Mouse (Mus musculus) hindbrain, embryonic 14.5 days (tissue): ENCODE data around the gene Mmrn1. TPM values are rescaled to one million over a fixed set of nuclear protein-coding genes. Genes with fewer than 3 reads are reported as not detected.

ENCODE experiments used
- ATAC-seq: fragments of 200-750 bp; cut with Nextera tagmentation; 2 replicates; pipeline ENCODE4 v1.8.0; 2017; ENCODE audit warnings: moderate number of reproducible peaks, mild to moderate bottlenecking, moderate TSS enrichment, moderate library complexity; ENCODE audit not compliant: low FRiP score
- DNase-seq: peaks from one replicate; pipeline ENCODE4 v3.0.0-alpha.2; 2015; ENCODE audit warnings: low spot score
- H3K27ac ChIP-seq: fragments of 300-500 bp; sonication (generic); 2 replicates; pipeline ENCODE4 v1.5.1; 2014; ENCODE audit warnings: mild to moderate bottlenecking, moderate library complexity
- H3K27me3 ChIP-seq: fragments of 300-500 bp; sonication (generic); 2 replicates; pipeline ENCODE4 v1.6.1; 2014; ENCODE audit warnings: mild to moderate bottlenecking, low read length, mixed read lengths; ENCODE audit not compliant: control insufficient read depth, insufficient read depth
- H3K36me3 ChIP-seq: fragments of 300-500 bp; sonication (generic); replicated peaks from 2 replicates; pipeline ENCODE4 v1.6.1; 2014; ENCODE audit not compliant: control insufficient read depth, insufficient read depth
- H3K4me1 ChIP-seq: fragments of 300-500 bp; sonication (generic); replicated peaks from 2 replicates; pipeline ENCODE4 v1.6.1; 2014; ENCODE audit warnings: antibody characterized with exemption, low read length, mixed read lengths; ENCODE audit not compliant: control insufficient read depth, insufficient read depth
- H3K4me2 ChIP-seq: fragments of 300-500 bp; sonication (generic); replicated peaks from 2 replicates; pipeline ENCODE4 v1.6.1; 2014; ENCODE audit warnings: mild to moderate bottlenecking, moderate library complexity
- H3K4me3 ChIP-seq: fragments of 300-500 bp; sonication (generic); replicated peaks from 2 replicates; pipeline ENCODE4 v1.5.1; 2014; ENCODE audit warnings: mild to moderate bottlenecking, low read length
- H3K9ac ChIP-seq: fragments of 300-500 bp; sonication (generic); 2 replicates; pipeline ENCODE4 v1.6.1; 2014
- H3K9me3 ChIP-seq: fragments of 300-500 bp; sonication (generic); 2 replicates; pipeline ENCODE4 v1.6.1; 2016; ENCODE audit warnings: low read length; ENCODE audit not compliant: control insufficient read depth
- WGBS: fragments of 180-500 bp; shearing (Covaris S2); extraction: QIAGEN DNeasy Blood & Tissue Kit; methylation state at CpG from one replicate; pipeline ENCODE4 v1.1.7; 2014; 5-methylcytosine and 5-hydroxymethylcytosine counted together
- polyA plus RNA-seq: library from polyadenylated mRNA; unstranded; fragments of >200 nt; fragmentation: Nextera tagmentation; extraction: Ambion mirVana; gene quantifications from 2 replicates; pipeline ENCODE4 v1.2.1, GENCODE M21; 2014

Mmrn1 gene
- polyA plus RNA-seq, 1 experiment from 2014 or later: 4.2 TPM

GRCm38 (mm10) chr6:60961285-60961684 is 36.5 kb downstream of the Mmrn1 start:
- ATAC-seq: no peak
- no peaks in the 10 kb centered on the region for H3K27me3 ChIP-seq
- no peak overlapping the region for H3K9ac ChIP-seq
- H3K4me3 ChIP-seq: no peak overlapping the region
- WGBS: 56% methylated on average over 2 of the region's 2 CpGs
- no peak overlapping the region for H3K4me2 ChIP-seq
- 0 out of 2 replicates have a peak, but pooled peaks cover 4% of the 10 kb centered on the region for H3K4me1 ChIP-seq
- peak overlapping the region; percentile 47 for H3K27ac ChIP-seq
- H3K9me3 ChIP-seq: no peaks in the 10 kb centered on the region
- DNase-seq: no peak
- H3K36me3 ChIP-seq: no peaks in the 10 kb centered on the region

- H3K9ac ChIP-seq: no peak overlapping the region
- H3K9me3 ChIP-seq: no peaks in the 10 kb centered on the region
- no peak for DNase-seq
- H3K4me2 ChIP-seq: no peak overlapping the region
- H3K36me3 ChIP-seq: no peaks in the 10 kb centered on the region
- H3K4me1 ChIP-seq: 0 out of 2 replicates have a peak, but pooled peaks cover 4% of the 10 kb centered on the region
- WGBS: 14% methylated on average over 2 of the region's 2 CpGs
- ATAC-seq: no peak
- H3K27me3 ChIP-seq: no peaks in the 10 kb centered on the region
- peak overlapping the region; percentile 64; the same call in 1 of the 2 replicates for H3K27ac ChIP-seq
- no peak overlapping the region for H3K4me3 ChIP-seq
Observed at GRCm38 (mm10) chr6:60961838-60962237, 37.1 kb downstream of the Mmrn1 start.

GRCm38 (mm10) chr6:60962668-60963067 is 37.9 kb downstream of the Mmrn1 start:
- no peak for DNase-seq
- Histone ChIP-seq H3K4me1 (0 out of 2 replicates have a peak, but pooled peaks cover 4% of the 10 kb centered on the region), H3K36me3 (no peaks in the 10 kb centered on the region), H3K4me3 (no peak overlapping the region), H3K9me3 (no peaks in the 10 kb centered on the region), H3K27ac (peak overlapping the region; percentile 32; the same call in 1 of the 2 replicates), H3K27me3 (no peaks in the 10 kb centered on the region), H3K9ac (no peak overlapping the region), H3K4me2 (no peak overlapping the region)
- ATAC-seq: peak; percentile 34; the same call in 1 of the 2 replicates
- 44% methylated on average over 2 of the region's 2 CpGs for WGBS

GRCm38 (mm10) chr6:60963726-60964125 is 39.0 kb downstream of the Mmrn1 start:
- ATAC-seq (no peak), DNase-seq (peak; percentile 49)
- Histone ChIP-seq H3K27me3 (no peaks in the 10 kb centered on the region), H3K4me1 (0 out of 2 replicates have a peak, but pooled peaks cover 4% of the 10 kb centered on the region), H3K27ac (no peak overlapping the region), H3K9me3 (no peaks in the 10 kb centered on the region), H3K4me2 (no peak overlapping the region), H3K4me3 (no peak overlapping the region), H3K9ac (no peak overlapping the region), H3K36me3 (no peaks in the 10 kb centered on the region)
- 82% methylated on average over 1 of the region's 1 CpGs for WGBS

GRCm38 (mm10) chr6:60966931-60967330 is 42.2 kb downstream of the Mmrn1 start:
- no peak overlapping the region for H3K4me2 ChIP-seq
- ATAC-seq (no peak), DNase-seq (no peak)
- H3K27ac ChIP-seq: no peak overlapping the region
- no peak overlapping the region for H3K4me3 ChIP-seq
- 86% methylated on average over 4 of the region's 4 CpGs for WGBS
- H3K36me3 ChIP-seq: no peaks in the 10 kb centered on the region
- H3K27me3 ChIP-seq: no peaks in the 10 kb centered on the region
- no peak overlapping the region for H3K9ac ChIP-seq
- H3K9me3 ChIP-seq: no peaks in the 10 kb centered on the region
- peaks cover 4% of the 10 kb centered on the region; the same call in 1 of the 2 replicates for H3K4me1 ChIP-seq

- DNase-seq (no peak), ATAC-seq (no peak)
- Histone ChIP-seq H3K9ac (no peak overlapping the region), H3K4me3 (no peak overlapping the region), H3K36me3 (no peaks in the 10 kb centered on the region), H3K27me3 (no peaks in the 10 kb centered on the region), H3K4me1 (no peaks in the 10 kb centered on the region; the same call in 1 of the 2 replicates), H3K9me3 (no peaks in the 10 kb centered on the region), H3K27ac (0 out of 2 replicates have a peak overlapping the region, but pooled peaks have one; percentile 57), H3K4me2 (no peak overlapping the region)
- 80% methylated on average over 6 of the region's 6 CpGs for WGBS
Observed at GRCm38 (mm10) chr6:60969407-60969806, 44.6 kb downstream of the Mmrn1 start.

- H3K9me3 ChIP-seq: no peaks in the 10 kb centered on the region
- H3K4me2 ChIP-seq: no peak overlapping the region
- DNase-seq: no peak
- H3K27ac ChIP-seq: no peak overlapping the region
- 78% methylated on average over 2 of the region's 2 CpGs for WGBS
- no peak overlapping the region for H3K9ac ChIP-seq
- no peaks in the 10 kb centered on the region; the same call in 1 of the 2 replicates for H3K4me1 ChIP-seq
- no peaks in the 10 kb centered on the region for H3K27me3 ChIP-seq
- H3K4me3 ChIP-seq: no peak overlapping the region
- no peaks in the 10 kb centered on the region for H3K36me3 ChIP-seq
- ATAC-seq: no peak
Observed at GRCm38 (mm10) chr6:60970811-60971210, 46.0 kb downstream of the Mmrn1 start.

- no peak overlapping the region for H3K4me2 ChIP-seq
- H3K9ac ChIP-seq: no peak overlapping the region
- no peak for DNase-seq
- H3K27me3 ChIP-seq: no peaks in the 10 kb centered on the region
- H3K4me3 ChIP-seq: no peak overlapping the region
- H3K4me1 ChIP-seq: no peaks in the 10 kb centered on the region
- H3K36me3 ChIP-seq: no peaks in the 10 kb centered on the region
- no peak overlapping the region for H3K27ac ChIP-seq
- H3K9me3 ChIP-seq: no peaks in the 10 kb centered on the region
- no peak for ATAC-seq
- 75% methylated on average over 1 of the region's 1 CpGs for WGBS
Observed at GRCm38 (mm10) chr6:60978610-60979009, 53.8 kb downstream of the Mmrn1 start.

GRCm38 (mm10) chr6:60979039-60979438 is 54.3 kb downstream of the Mmrn1 start:
- Histone ChIP-seq H3K27me3 (no peaks in the 10 kb centered on the region), H3K9me3 (no peaks in the 10 kb centered on the region), H3K27ac (no peak overlapping the region), H3K4me1 (no peaks in the 10 kb centered on the region), H3K36me3 (no peaks in the 10 kb centered on the region), H3K4me2 (no peak overlapping the region), H3K4me3 (no peak overlapping the region), H3K9ac (no peak overlapping the region)
- no peak for ATAC-seq
- 92% methylated on average over 2 of the region's 2 CpGs for whole genome bisulfite sequencing
- no peak for DNase-seq

- Histone ChIP-seq H3K4me3 (no peak overlapping the region), H3K27ac (no peak overlapping the region), H3K27me3 (no peaks in the 10 kb centered on the region), H3K9me3 (no peaks in the 10 kb centered on the region), H3K4me2 (no peak overlapping the region), H3K36me3 (no peaks in the 10 kb centered on the region), H3K9ac (no peak overlapping the region), H3K4me1 (no peaks in the 10 kb centered on the region)
- DNase-seq: no peak
- WGBS: 60% methylated on average over 1 of the region's 1 CpGs
- no peak for ATAC-seq
Observed at GRCm38 (mm10) chr6:60984360-60984759, 59.6 kb downstream of the Mmrn1 start.
